Mouse (Mus musculus) hindbrain, embryonic 12.5 days (tissue): ENCODE measurements around the gene Gmpr2. TPM values are rescaled to one million over a fixed set of nuclear protein-coding genes. Genes with fewer than 3 reads are reported as not detected.

ENCODE experiments used
- ATAC-seq: fragments of 200-750 bp; cut with Nextera tagmentation; 2 replicates; pipeline ENCODE4 v1.8.0; 2017; ENCODE audit warnings: moderate TSS enrichment; ENCODE audit not compliant: low FRiP score
- H3K27ac ChIP-seq: fragments of 300-500 bp; sonication (generic); 2 replicates; pipeline ENCODE4 v1.5.1; 2016; ENCODE audit warnings: mild to moderate bottlenecking
- H3K27me3 ChIP-seq: fragments of 300-500 bp; sonication (generic); 2 replicates; pipeline ENCODE4 v1.6.1; 2016; ENCODE audit warnings: mild to moderate bottlenecking
- H3K36me3 ChIP-seq: fragments of 300-500 bp; sonication (generic); 2 replicates; pipeline ENCODE4 v1.6.1; 2016; ENCODE audit warnings: mild to moderate bottlenecking
- H3K4me1 ChIP-seq: fragments of 300-500 bp; sonication (generic); 2 replicates; pipeline ENCODE4 v1.6.1; 2016
- H3K4me2 ChIP-seq: fragments of 300-500 bp; sonication (generic); replicated peaks from 2 replicates; pipeline ENCODE4 v1.6.1; 2016; ENCODE audit warnings: mild to moderate bottlenecking
- H3K4me3 ChIP-seq: fragments of 300-500 bp; sonication (generic); 2 replicates; pipeline ENCODE4 v1.5.1; 2016; ENCODE audit warnings: mild to moderate bottlenecking
- H3K9ac ChIP-seq: fragments of 300-500 bp; sonication (generic); 2 replicates; pipeline ENCODE4 v1.6.1; 2016; ENCODE audit warnings: mild to moderate bottlenecking, moderate library complexity
- H3K9me3 ChIP-seq: fragments of 300-500 bp; sonication (generic); replicated peaks from 2 replicates; pipeline ENCODE4 v1.6.1; 2016; ENCODE audit warnings: mild to moderate bottlenecking
- WGBS: fragments of 180-500 bp; shearing (Covaris S2); methylation state at CpG from one replicate; pipeline ENCODE4 v1.1.7; 2016; 5-methylcytosine and 5-hydroxymethylcytosine counted together
- polyA plus RNA-seq: library from polyadenylated mRNA; unstranded; fragments of >200 nt; fragmentation: Nextera tagmentation; extraction: Ambion mirVana; gene quantifications from 2 replicates; pipeline ENCODE4 v1.2.1, GENCODE M21; 2016

The Gmpr2 gene
- 57.0 and 58.2 TPM in 2 replicates for polyA plus RNA-seq

DNA sequence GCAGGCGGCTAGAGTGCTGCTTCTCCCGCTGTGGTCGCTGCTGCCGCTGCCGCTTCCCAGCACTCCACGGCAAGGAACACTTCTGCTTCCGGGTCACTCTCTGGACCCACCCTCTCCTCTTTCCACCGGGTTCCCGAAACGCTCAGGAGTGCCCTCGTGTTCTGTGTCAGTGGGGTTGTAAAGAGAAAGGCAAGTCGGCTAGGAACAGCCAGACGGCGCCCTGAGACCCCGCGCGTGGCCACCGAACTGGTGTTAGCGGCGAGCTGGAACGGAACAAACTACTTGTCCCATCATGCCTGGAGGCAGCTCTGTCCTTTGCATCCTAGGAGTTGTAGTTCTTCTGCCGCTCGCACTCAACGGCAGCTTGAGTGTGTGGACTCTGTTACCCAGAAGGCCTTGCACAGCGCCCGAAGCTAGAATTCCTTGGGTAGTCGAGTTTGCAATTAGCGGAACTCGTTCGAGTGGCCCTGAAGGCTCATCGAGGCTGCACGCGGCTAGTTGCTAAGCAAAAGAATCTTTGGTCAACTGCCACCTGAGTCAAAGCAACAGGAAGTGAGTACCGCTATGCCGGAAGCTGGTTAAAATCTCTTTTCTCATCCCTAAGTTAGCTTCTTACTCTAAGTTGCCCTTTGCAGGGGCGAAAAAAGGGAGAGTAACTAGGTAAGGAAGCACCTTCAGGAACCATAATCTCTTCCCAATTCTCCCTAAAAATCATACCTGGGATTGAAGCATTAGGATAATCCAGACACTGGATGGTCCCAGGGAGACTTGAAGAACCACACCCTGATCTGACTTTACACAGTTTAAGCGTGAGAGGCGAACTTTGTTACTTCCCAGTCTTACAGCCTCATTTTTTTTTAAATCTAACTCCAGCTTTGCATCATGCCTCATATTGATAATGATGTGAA lies at the start of gene Gmpr2, which contains the start of gene Nedd8:
Gmpr2 (plus strand) TSS at position 109 of the 908 bp plus-strand sequence.
Nedd8 (minus strand) TSS at position 292 of the 908 bp plus-strand sequence.
- peak within 1 kb of the TSS; percentile 73 for H3K9ac ChIP-seq
- peaks cover 20% of the 10 kb centered on the region for H3K4me1 ChIP-seq
- peak within 1 kb of the TSS; percentile 90 for H3K27ac ChIP-seq
- H3K9me3 ChIP-seq = no peaks in the 10 kb centered on the region
- peak within 1 kb of the TSS; percentile 91 for H3K4me2 ChIP-seq
- H3K27me3 ChIP-seq = no peaks in the 10 kb centered on the region
- ATAC-seq = peak; percentile 98
- H3K36me3 ChIP-seq = peaks cover 26% of the 10 kb centered on the region
- peak within 1 kb of the TSS; percentile 78 for H3K4me3 ChIP-seq
- under 1% methylated on average over 38 of the region's 38 CpGs for WGBS

DNA sequence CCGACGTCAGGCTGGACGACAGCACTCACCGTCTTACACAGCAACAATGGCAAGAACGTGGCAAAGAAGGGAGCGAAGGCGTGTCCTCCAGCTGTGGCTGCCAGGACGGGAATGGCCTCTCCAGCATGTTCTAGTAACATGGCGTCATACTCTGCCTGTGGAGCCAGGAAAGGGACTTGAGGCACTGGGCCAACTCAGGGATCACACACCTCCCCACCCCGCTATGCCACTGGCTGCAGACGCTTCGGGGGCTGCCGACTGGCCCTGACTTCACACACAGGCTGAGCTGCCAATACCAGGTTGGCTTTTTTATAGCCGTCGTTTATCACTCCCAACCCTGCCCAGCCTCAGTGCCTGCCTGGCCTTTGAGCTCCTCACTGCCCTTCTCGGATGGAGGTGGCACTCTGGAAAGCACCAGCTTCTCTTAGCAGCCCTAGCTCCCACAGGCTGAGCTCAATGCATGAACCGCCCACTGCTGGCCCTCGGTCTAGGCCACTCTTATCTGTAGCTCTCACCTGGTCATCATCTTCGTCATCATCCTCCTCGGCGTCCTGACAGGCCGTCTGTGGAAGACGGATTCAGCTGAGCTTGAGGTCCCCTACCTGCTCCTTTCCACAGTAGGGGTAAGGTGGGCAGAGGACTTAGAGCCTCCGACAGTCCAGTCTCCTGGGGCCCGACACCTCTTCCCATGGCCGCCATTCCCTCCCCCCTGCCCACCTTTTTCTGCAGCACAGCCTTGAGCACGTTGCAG lies 43.5 kb upstream of the Gmpr2 start:
- peaks cover 94% of the 10 kb centered on the region for H3K36me3 ChIP-seq
- ATAC-seq = no peak
- WGBS = 92% methylated on average over 27 of the region's 27 CpGs

DNA sequence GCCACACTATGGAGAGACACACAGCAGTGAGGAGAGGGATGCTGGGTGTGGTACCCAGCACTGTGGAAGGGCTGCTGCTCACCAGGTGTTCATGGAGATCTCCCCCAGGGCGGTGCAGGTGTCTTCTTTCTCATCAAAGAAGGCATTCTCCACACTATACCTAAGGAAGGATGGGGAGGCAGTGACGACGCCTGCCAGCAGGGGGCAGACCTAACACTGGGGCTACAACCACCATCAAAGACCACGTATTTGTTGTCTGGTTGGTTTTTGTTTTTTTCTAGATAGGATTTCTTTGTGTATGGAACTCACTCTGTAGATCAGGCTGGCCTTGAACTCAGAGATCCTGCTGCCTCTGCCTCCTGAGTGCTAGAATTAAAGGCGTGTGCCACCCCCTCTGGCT lies 42.4 kb upstream of the Gmpr2 start:
- WGBS = 54% methylated on average over 5 of the region's 5 CpGs
- Histone ChIP-seq H3K4me2 (no peak overlapping the region), H3K27me3 (no peaks in the 10 kb centered on the region), H3K4me3 (no peak overlapping the region), H3K36me3 (peaks cover 98% of the 10 kb centered on the region), H3K9me3 (no peaks in the 10 kb centered on the region), H3K9ac (no peak overlapping the region), H3K4me1 (peaks cover 4% of the 10 kb centered on the region; the same call in 1 of the 2 replicates), H3K27ac (no peak overlapping the region)
- no peak for ATAC-seq

More for the DNA sequence above, 43.5 kb upstream of the Gmpr2 start:
- Histone ChIP-seq H3K9ac (no peak overlapping the region), H3K4me3 (no peak overlapping the region), H3K27ac (no peak overlapping the region), H3K9me3 (no peaks in the 10 kb centered on the region), H3K4me1 (no peaks in the 10 kb centered on the region), H3K4me2 (no peak overlapping the region), H3K27me3 (no peaks in the 10 kb centered on the region)

DNA sequence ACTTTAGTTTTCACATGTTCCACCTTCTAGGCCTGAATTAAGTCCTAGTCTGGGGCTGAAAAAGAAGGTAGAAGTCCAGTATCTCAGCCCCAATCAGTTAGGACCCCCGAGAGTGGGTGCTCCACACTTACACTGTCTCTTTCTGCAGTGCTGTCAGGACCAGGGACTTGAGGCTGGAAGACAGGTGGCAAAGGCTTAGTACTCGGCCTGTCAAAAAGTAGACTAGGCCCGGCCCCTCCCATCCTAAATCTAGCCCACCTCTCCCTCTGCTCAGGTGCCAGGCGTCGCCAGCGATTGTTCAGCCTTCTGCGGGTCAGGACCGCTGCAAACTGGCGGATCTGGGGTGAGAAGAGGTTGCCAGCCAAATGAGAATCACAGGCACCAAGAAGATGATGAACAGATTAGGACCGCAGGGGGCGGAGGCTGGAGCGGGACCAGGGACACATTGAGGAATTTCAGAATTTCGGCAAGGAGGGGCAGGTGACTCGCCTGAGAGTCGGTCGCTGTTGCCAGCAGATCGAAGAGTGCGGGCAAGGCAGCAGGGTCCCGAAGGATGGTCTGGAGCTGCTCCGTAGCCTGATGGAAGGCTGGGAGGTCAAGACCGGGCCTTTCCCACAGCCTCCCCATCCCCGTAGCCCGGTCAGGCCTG lies 36.7 kb upstream of the Gmpr2 start:
- 4% methylated on average over 23 of the region's 23 CpGs for WGBS
- Histone ChIP-seq H3K9me3 (no peaks in the 10 kb centered on the region), H3K27me3 (no peaks in the 10 kb centered on the region), H3K4me1 (peaks cover 18% of the 10 kb centered on the region), H3K27ac (peak overlapping the region; percentile 67), H3K9ac (peak overlapping the region; percentile 78), H3K36me3 (peaks cover 80% of the 10 kb centered on the region), H3K4me2 (peak overlapping the region; percentile 95), H3K4me3 (peak overlapping the region; percentile 60)
- peak; percentile 55 for ATAC-seq

DNA sequence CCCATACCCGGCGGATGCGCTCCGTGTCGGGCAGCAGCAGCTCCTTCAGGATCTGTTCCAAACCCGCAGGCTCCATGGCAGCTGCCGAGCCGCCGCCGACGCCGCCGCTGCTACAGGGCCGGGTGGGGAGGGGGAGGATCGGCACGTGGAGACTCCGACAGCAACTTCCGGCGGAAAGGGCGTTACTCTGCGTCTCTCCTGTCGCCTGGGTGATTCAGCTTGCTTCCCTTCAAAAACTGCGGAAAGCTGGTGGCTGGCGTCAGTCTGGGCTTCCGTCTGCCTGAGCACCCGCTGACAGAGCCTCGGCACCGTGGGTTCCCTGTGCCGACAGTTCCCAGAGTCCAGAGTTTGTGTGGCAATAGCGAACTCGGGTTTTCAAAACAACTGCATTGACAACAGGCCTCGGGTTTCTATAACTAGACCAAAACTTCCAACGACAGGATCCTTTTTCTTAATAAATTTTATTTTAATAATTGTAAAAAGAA lies 36.2 kb upstream of the Gmpr2 start, which contains the start of gene Ipo4:
Ipo4 (minus strand) TSS at position 435 of the 485 bp plus-strand sequence.
- WGBS = 2% methylated on average over 33 of the region's 33 CpGs

DNA sequence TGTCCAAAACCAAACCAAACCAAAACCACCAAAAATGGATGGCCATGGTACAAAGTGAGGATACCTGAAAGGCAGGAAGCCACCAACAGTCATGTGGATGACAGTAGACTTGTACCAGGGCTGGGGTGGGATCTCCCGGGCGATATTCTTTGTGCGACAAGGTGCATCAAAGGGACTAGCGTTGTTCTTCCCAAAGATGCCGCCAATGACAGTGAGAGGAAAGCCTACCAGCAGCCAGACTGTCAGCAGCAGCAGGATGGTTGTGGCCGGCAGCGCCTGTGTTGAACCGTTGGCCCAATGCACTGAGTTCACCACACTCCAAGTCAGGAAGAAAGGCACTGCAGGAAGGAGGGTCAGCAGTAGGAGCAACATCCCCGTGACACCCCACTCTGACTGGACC lies 33.9 kb upstream of the Gmpr2 start, which contains the start of gene Gm49378:
Gm49378 (minus strand) TSS at position 101 of the 400 bp plus-strand sequence.
- Histone ChIP-seq H3K27ac (no peak within 1 kb of the TSS), H3K4me1 (peaks cover 24% of the 10 kb centered on the region), H3K27me3 (no peaks in the 10 kb centered on the region), H3K9me3 (no peaks in the 10 kb centered on the region), H3K36me3 (peaks cover 66% of the 10 kb centered on the region), H3K4me3 (no peak within 1 kb of the TSS), H3K4me2 (no peak within 1 kb of the TSS), H3K9ac (no peak within 1 kb of the TSS)
- WGBS = 96% methylated on average over 9 of the region's 9 CpGs
- no peak for ATAC-seq

More for the DNA sequence above, 36.2 kb upstream of the Gmpr2 start, which contains the start of gene Ipo4:
- Histone ChIP-seq H3K9ac (peak within 1 kb of the TSS; percentile 78), H3K4me3 (peak within 1 kb of the TSS; percentile 60), H3K9me3 (no peaks in the 10 kb centered on the region), H3K36me3 (peaks cover 80% of the 10 kb centered on the region), H3K27me3 (no peaks in the 10 kb centered on the region), H3K4me2 (peak within 1 kb of the TSS; percentile 95), H3K4me1 (peaks cover 18% of the 10 kb centered on the region), H3K27ac (peak within 1 kb of the TSS; percentile 67)
- peak; percentile 87 for ATAC-seq

DNA sequence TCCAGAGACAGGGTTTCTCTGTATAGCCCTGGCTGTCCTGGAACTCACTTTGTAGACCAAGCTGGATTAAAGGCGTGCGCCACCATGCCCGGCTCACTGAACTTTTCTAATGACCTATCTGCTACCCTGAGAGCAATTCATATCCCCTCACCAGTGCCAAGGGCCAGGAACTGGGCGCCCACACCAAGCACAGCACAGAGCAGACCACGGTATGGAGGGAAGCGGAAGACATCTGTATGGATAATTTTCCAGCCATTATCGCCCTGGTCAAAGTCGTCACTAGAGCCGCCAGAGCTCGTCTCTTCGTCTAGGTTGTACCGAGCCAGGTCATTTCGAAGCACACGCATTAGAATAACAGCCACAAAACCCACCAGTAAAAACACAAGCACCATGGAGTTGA lies 30.9 kb upstream of the Gmpr2 start:
- Histone ChIP-seq H3K4me2 (no peak overlapping the region), H3K4me3 (no peak overlapping the region), H3K9ac (no peak overlapping the region), H3K36me3 (peaks cover 53% of the 10 kb centered on the region), H3K27me3 (no peaks in the 10 kb centered on the region), H3K9me3 (no peaks in the 10 kb centered on the region), H3K27ac (no peak overlapping the region), H3K4me1 (peaks cover 24% of the 10 kb centered on the region)
- no peak for ATAC-seq
- WGBS = 97% methylated on average over 14 of the region's 14 CpGs

DNA sequence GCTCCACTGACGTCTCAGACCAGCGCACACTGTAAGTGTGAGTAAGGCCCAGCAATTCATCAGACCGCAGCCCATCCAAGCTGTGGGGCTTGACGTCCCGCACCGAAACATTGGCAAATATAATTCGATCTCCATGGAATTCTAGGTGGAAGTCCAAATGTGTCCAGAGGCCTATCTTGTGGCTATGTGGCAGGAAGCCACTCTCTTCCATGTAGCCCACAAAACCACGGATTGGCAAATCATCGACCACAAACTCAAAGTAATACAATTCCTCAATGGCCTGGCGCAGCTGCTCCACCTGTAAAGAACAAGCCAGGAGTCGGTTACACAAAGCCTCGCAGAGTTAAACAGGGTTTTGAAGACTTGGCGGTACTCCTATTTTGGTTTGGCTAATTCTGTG lies 30.4 kb upstream of the Gmpr2 start:
- ATAC-seq = no peak
- WGBS = 96% methylated on average over 13 of the region's 13 CpGs
- Histone ChIP-seq H3K36me3 (peaks cover 54% of the 10 kb centered on the region), H3K9me3 (no peaks in the 10 kb centered on the region), H3K9ac (no peak overlapping the region), H3K4me3 (no peak overlapping the region), H3K4me1 (peaks cover 20% of the 10 kb centered on the region), H3K27me3 (no peaks in the 10 kb centered on the region), H3K27ac (no peak overlapping the region), H3K4me2 (no peak overlapping the region)

DNA sequence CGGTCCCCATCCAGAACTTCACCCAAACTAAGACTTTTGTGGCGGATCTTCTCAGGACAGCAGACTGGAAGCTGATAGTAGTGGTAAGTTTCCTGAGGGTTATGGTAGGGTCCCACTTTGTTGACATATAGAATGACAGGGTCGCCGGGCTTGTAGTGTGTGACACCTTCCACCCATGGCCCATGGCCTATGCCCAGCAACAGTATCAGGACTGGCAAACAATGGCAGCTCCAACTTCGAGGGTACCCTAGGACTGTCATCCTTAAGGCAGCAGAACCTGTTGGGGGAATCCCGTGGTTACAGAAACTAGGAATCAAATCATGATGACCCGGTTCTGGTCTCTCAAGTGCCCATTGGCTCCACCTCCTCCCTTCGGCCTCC lies 29.1 kb upstream of the Gmpr2 start:
- Histone ChIP-seq H3K4me1 (peaks cover 19% of the 10 kb centered on the region), H3K27me3 (no peaks in the 10 kb centered on the region), H3K27ac (peak overlapping the region; percentile 96), H3K4me3 (peak overlapping the region; percentile 93), H3K9me3 (no peaks in the 10 kb centered on the region), H3K9ac (peak overlapping the region; percentile 97), H3K4me2 (peak overlapping the region; percentile 88), H3K36me3 (peaks cover 46% of the 10 kb centered on the region)
- ATAC-seq = peak; percentile 40
- 23% methylated on average over 8 of the region's 8 CpGs for WGBS

DNA sequence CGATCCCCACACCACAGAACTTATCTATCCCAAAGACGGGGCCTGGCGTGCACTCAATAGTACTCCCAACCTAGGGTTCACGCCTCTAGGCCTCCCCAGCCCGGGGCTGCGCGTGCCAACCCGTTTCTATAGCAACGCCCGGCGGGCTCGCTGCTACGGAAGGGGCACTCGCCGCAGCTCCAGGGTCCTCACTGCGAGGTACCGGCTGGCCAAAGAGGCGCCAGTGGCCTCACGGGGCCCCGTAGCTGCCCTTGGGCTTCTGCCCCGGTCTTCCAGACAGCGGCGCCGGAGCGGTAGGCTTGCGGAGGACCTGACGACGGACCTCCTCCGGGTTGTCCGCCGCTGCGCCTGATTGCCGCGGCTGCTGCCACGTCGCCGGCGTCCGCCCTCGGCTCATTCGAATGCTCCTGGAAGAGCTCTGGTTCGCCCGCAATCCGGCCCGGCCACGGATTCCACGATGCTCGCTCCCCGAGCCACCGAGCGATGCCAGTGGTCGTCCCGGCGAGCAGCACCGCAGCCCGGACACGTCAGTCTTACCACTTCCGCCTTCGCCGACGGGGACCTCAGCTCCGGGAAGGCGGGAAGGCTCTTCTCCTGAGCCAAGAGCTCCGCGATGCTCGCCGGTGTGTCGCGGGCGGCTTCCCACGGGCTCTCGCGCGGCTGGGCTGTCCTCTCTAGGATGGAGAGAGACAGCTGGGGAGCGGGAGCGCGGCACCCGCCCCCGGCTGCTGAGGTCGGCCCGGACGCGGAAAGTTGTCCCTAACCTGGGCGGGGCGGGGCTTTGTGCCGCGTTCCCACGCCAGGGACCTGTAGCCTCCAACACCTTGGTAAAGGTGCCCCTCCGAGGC lies 28.5 kb upstream of the Gmpr2 start, which contains the start of gene Tm9sf1:
Tm9sf1 (minus strand) TSS at position 747 of the 848 bp plus-strand sequence.
- H3K27ac ChIP-seq = peak within 1 kb of the TSS; percentile 96
- H3K4me1 ChIP-seq = peaks cover 19% of the 10 kb centered on the region
- H3K27me3 ChIP-seq = no peaks in the 10 kb centered on the region
- ATAC-seq = peak; percentile 91
- peaks cover 40% of the 10 kb centered on the region for H3K36me3 ChIP-seq
- peak within 1 kb of the TSS; percentile 93 for H3K4me3 ChIP-seq
- no peaks in the 10 kb centered on the region for H3K9me3 ChIP-seq
- peak within 1 kb of the TSS; percentile 88 for H3K4me2 ChIP-seq
- WGBS = under 1% methylated on average over 88 of the region's 89 CpGs
- H3K9ac ChIP-seq = peak within 1 kb of the TSS; percentile 97
